Mouse (Mus musculus) forebrain, embryonic 12.5 days (tissue): ENCODE measurements at regions not wholly inside any gene's neighbourhood (a gene's known extent, or its start where the extent isn't known, plus 50 kb on each side); places are given as distances from the start of the nearest gene placed in this dataset.

Experiments
- ATAC-seq: fragments of 200-750 bp; cut with Nextera tagmentation; 2 replicates; pipeline ENCODE4 v1.8.0; 2017; ENCODE audit warnings: moderate TSS enrichment; ENCODE audit not compliant: low FRiP score
- H3K27ac ChIP-seq: fragments of 300-500 bp; sonication (generic); 2 replicates; pipeline ENCODE4 v1.5.1; 2016; ENCODE audit warnings: mild to moderate bottlenecking
- H3K27me3 ChIP-seq: fragments of 300-500 bp; sonication (generic); 2 replicates; pipeline ENCODE4 v1.6.1; 2016; ENCODE audit warnings: mild to moderate bottlenecking
- H3K36me3 ChIP-seq: fragments of 300-500 bp; sonication (generic); replicated peaks from 2 replicates; pipeline ENCODE4 v1.6.1; 2016; ENCODE audit warnings: mild to moderate bottlenecking
- H3K4me1 ChIP-seq: fragments of 300-500 bp; sonication (generic); 2 replicates; pipeline ENCODE4 v1.6.1; 2016
- H3K4me2 ChIP-seq: fragments of 300-500 bp; sonication (generic); 2 replicates; pipeline ENCODE4 v1.6.1; 2016; ENCODE audit warnings: mild to moderate bottlenecking, moderate library complexity
- H3K4me3 ChIP-seq: fragments of 300-500 bp; sonication (generic); replicated peaks from 2 replicates; pipeline ENCODE4 v1.5.1; 2016; ENCODE audit warnings: mild to moderate bottlenecking
- H3K9ac ChIP-seq: fragments of 300-500 bp; sonication (generic); 2 replicates; pipeline ENCODE4 v1.6.1; 2016; ENCODE audit warnings: mild to moderate bottlenecking
- H3K9me3 ChIP-seq: fragments of 300-500 bp; sonication (generic); 2 replicates; pipeline ENCODE4 v1.6.1; 2016
- WGBS: fragments of 180-500 bp; shearing (Covaris S2); methylation state at CpG from one replicate; pipeline ENCODE4 v1.1.7; 2016; 5-methylcytosine and 5-hydroxymethylcytosine counted together

- ATAC-seq = no peak
- H3K27ac ChIP-seq = no peak overlapping the region
- H3K9ac ChIP-seq = no peak overlapping the region
- WGBS = 52% methylated on average over 5 of the region's 5 CpGs
- H3K36me3 ChIP-seq = no peaks in the 10 kb centered on the region
- no peaks in the 10 kb centered on the region for H3K4me1 ChIP-seq
- no peak overlapping the region for H3K4me3 ChIP-seq
- H3K4me2 ChIP-seq = no peak overlapping the region
- no peaks in the 10 kb centered on the region for H3K9me3 ChIP-seq
- H3K27me3 ChIP-seq = no peaks in the 10 kb centered on the region
Observed at GRCm38 (mm10) chr10:44647021-44647420, 118.7 kb upstream of the Prdm1 start.

- Histone ChIP-seq H3K9ac (no peak overlapping the region), H3K27me3 (no peaks in the 10 kb centered on the region), H3K9me3 (no peaks in the 10 kb centered on the region), H3K36me3 (no peaks in the 10 kb centered on the region), H3K4me2 (no peak overlapping the region), H3K27ac (no peak overlapping the region), H3K4me3 (no peak overlapping the region), H3K4me1 (no peaks in the 10 kb centered on the region)
- 94% methylated on average over 5 of the region's 5 CpGs for WGBS
- ATAC-seq = no peak
Observed at GRCm38 (mm10) chr10:44646615-44647014, 118.3 kb upstream of the Prdm1 start.

GRCm38 (mm10) chr10:44641616-44642015 is 113.3 kb upstream of the Prdm1 start:
- Histone ChIP-seq H3K27ac (no peak overlapping the region), H3K27me3 (no peaks in the 10 kb centered on the region), H3K36me3 (no peaks in the 10 kb centered on the region), H3K9me3 (no peaks in the 10 kb centered on the region), H3K4me1 (no peaks in the 10 kb centered on the region), H3K4me2 (no peak overlapping the region), H3K4me3 (no peak overlapping the region), H3K9ac (no peak overlapping the region)
- no peak for ATAC-seq
- WGBS = 94% methylated on average over 2 of the region's 2 CpGs

GRCm38 (mm10) chr10:44640620-44641019 is 112.3 kb upstream of the Prdm1 start:
- H3K9ac ChIP-seq = no peak overlapping the region

GRCm38 (mm10) chr10:44638678-44639077 is 110.4 kb upstream of the Prdm1 start:
- Histone ChIP-seq H3K9me3 (no peaks in the 10 kb centered on the region), H3K4me3 (no peak overlapping the region), H3K27me3 (no peaks in the 10 kb centered on the region), H3K9ac (no peak overlapping the region), H3K27ac (no peak overlapping the region), H3K4me1 (no peaks in the 10 kb centered on the region), H3K36me3 (no peaks in the 10 kb centered on the region), H3K4me2 (no peak overlapping the region)
- 80% methylated on average over 2 of the region's 2 CpGs for WGBS
- ATAC-seq = no peak

More at GRCm38 (mm10) chr10:44640620-44641019, 112.3 kb upstream of the Prdm1 start:
- no peak overlapping the region for H3K4me2 ChIP-seq
- WGBS = 96% methylated on average over 8 of the region's 8 CpGs
- H3K36me3 ChIP-seq = no peaks in the 10 kb centered on the region
- ATAC-seq = no peak
- H3K4me1 ChIP-seq = no peaks in the 10 kb centered on the region
- H3K4me3 ChIP-seq = no peak overlapping the region
- no peaks in the 10 kb centered on the region for H3K9me3 ChIP-seq
- H3K27ac ChIP-seq = no peak overlapping the region
- no peaks in the 10 kb centered on the region for H3K27me3 ChIP-seq

- H3K27me3 ChIP-seq = no peaks in the 10 kb centered on the region
- no peaks in the 10 kb centered on the region for H3K4me1 ChIP-seq
- H3K9ac ChIP-seq = no peak overlapping the region
- no peak for ATAC-seq
- no peak overlapping the region for H3K4me3 ChIP-seq
- WGBS = 86% methylated on average over 3 of the region's 3 CpGs
- no peaks in the 10 kb centered on the region for H3K36me3 ChIP-seq
- no peaks in the 10 kb centered on the region for H3K9me3 ChIP-seq
- H3K4me2 ChIP-seq = no peak overlapping the region
- H3K27ac ChIP-seq = no peak overlapping the region
Observed at GRCm38 (mm10) chr10:44636786-44637185, 108.5 kb upstream of the Prdm1 start.

GRCm38 (mm10) chr10:44636061-44636460 is 107.8 kb upstream of the Prdm1 start:
- no peaks in the 10 kb centered on the region for H3K27me3 ChIP-seq
- H3K4me3 ChIP-seq = no peak overlapping the region
- no peak for ATAC-seq
- H3K4me2 ChIP-seq = no peak overlapping the region
- H3K36me3 ChIP-seq = no peaks in the 10 kb centered on the region
- H3K27ac ChIP-seq = no peak overlapping the region
- no peak overlapping the region for H3K9ac ChIP-seq
- H3K4me1 ChIP-seq = no peaks in the 10 kb centered on the region
- H3K9me3 ChIP-seq = no peaks in the 10 kb centered on the region

- 90% methylated on average over 8 of the region's 8 CpGs for WGBS
- Histone ChIP-seq H3K36me3 (no peaks in the 10 kb centered on the region), H3K27ac (no peak overlapping the region), H3K4me1 (no peaks in the 10 kb centered on the region), H3K27me3 (no peaks in the 10 kb centered on the region), H3K4me2 (no peak overlapping the region), H3K9ac (no peak overlapping the region), H3K4me3 (no peak overlapping the region), H3K9me3 (no peaks in the 10 kb centered on the region)
- no peak for ATAC-seq
Observed at GRCm38 (mm10) chr10:44631584-44631983, 103.3 kb upstream of the Prdm1 start.

GRCm38 (mm10) chr10:44630485-44630884 is 102.2 kb upstream of the Prdm1 start:
- H3K4me2 ChIP-seq = no peak overlapping the region
- no peaks in the 10 kb centered on the region for H3K9me3 ChIP-seq
- no peaks in the 10 kb centered on the region for H3K36me3 ChIP-seq
- 74% methylated on average over 13 of the region's 13 CpGs for WGBS
- H3K4me1 ChIP-seq = peaks cover 2% of the 10 kb centered on the region; the same call in 1 of the 2 replicates
- no peak overlapping the region for H3K4me3 ChIP-seq
- no peak overlapping the region for H3K27ac ChIP-seq
- H3K27me3 ChIP-seq = no peaks in the 10 kb centered on the region
- ATAC-seq = no peak
- no peak overlapping the region for H3K9ac ChIP-seq

GRCm38 (mm10) chr10:44628387-44628786 is 100.1 kb upstream of the Prdm1 start:
- no peaks in the 10 kb centered on the region for H3K36me3 ChIP-seq
- no peak overlapping the region for H3K4me2 ChIP-seq
- H3K4me1 ChIP-seq = peaks cover 5% of the 10 kb centered on the region; the same call in 1 of the 2 replicates
- H3K27me3 ChIP-seq = no peaks in the 10 kb centered on the region
- no peak overlapping the region for H3K9ac ChIP-seq
- ATAC-seq = no peak
- no peak overlapping the region for H3K4me3 ChIP-seq
- H3K27ac ChIP-seq = no peak overlapping the region
- WGBS = 91% methylated on average over 3 of the region's 3 CpGs
- H3K9me3 ChIP-seq = no peaks in the 10 kb centered on the region

- Histone ChIP-seq H3K36me3 (no peaks in the 10 kb centered on the region), H3K4me1 (peaks cover 5% of the 10 kb centered on the region; the same call in 1 of the 2 replicates), H3K27ac (no peak overlapping the region), H3K9ac (no peak overlapping the region), H3K4me2 (no peak overlapping the region), H3K4me3 (no peak overlapping the region), H3K27me3 (no peaks in the 10 kb centered on the region), H3K9me3 (no peaks in the 10 kb centered on the region)
- WGBS = 85% methylated on average over 3 of the region's 3 CpGs
- no peak for ATAC-seq
Observed at GRCm38 (mm10) chr10:44627431-44627830, 99.1 kb upstream of the Prdm1 start.

- 62% methylated on average over 4 of the region's 4 CpGs for WGBS
- ATAC-seq = no peak
- H3K9me3 ChIP-seq = no peaks in the 10 kb centered on the region
- H3K27me3 ChIP-seq = no peaks in the 10 kb centered on the region
- no peak overlapping the region for H3K4me3 ChIP-seq
- H3K4me2 ChIP-seq = no peak overlapping the region
- H3K36me3 ChIP-seq = no peaks in the 10 kb centered on the region
- H3K27ac ChIP-seq = no peak overlapping the region
- peaks cover 5% of the 10 kb centered on the region; the same call in 1 of the 2 replicates for H3K4me1 ChIP-seq
- no peak overlapping the region for H3K9ac ChIP-seq
Observed at GRCm38 (mm10) chr10:44625521-44625920, 97.2 kb upstream of the Prdm1 start.

- Histone ChIP-seq H3K4me2 (no peak overlapping the region), H3K9ac (no peak overlapping the region), H3K4me1 (no peaks in the 10 kb centered on the region), H3K27me3 (no peaks in the 10 kb centered on the region), H3K36me3 (no peaks in the 10 kb centered on the region), H3K4me3 (no peak overlapping the region), H3K27ac (no peak overlapping the region), H3K9me3 (no peaks in the 10 kb centered on the region)
- WGBS = 79% methylated on average over 1 of the region's 1 CpGs
- ATAC-seq = no peak
Observed at GRCm38 (mm10) chr10:44615586-44615985, 87.3 kb upstream of the Prdm1 start.

- WGBS = 94% methylated on average over 7 of the region's 7 CpGs
- no peak for ATAC-seq
- Histone ChIP-seq H3K9ac (no peak overlapping the region), H3K4me1 (no peaks in the 10 kb centered on the region), H3K4me2 (no peak overlapping the region), H3K4me3 (no peak overlapping the region), H3K36me3 (no peaks in the 10 kb centered on the region), H3K27me3 (no peaks in the 10 kb centered on the region), H3K9me3 (no peaks in the 10 kb centered on the region), H3K27ac (no peak overlapping the region)
Observed at GRCm38 (mm10) chr10:44612571-44612970, 84.3 kb upstream of the Prdm1 start.
